Mouse (Mus musculus): ENCODE measurements around the gene Olfr1148.

Gene Olfr1148

DNA sequence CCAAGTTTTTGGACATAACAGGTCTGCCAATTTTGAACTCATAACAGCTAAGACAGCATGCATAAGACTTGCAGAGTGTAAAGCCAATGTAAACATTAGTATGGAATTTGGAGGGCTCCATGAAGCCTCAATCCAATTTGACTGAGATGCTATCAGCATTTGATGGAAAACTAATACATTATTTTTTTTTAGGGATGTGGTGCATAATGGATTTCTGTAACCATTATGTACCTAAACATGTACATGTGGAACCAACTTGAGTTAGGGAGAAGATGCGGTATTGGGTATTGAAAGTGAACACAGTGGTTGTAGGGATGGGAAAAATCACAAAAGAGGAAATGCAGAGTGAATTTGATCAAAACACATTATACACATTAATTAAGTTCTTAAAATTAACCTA, at the start of gene Olfr1148:
Olfr1148 (plus strand) TSS at position 301 of the 400 bp plus-strand sequence.
- no peak for DNase-seq

DNA sequence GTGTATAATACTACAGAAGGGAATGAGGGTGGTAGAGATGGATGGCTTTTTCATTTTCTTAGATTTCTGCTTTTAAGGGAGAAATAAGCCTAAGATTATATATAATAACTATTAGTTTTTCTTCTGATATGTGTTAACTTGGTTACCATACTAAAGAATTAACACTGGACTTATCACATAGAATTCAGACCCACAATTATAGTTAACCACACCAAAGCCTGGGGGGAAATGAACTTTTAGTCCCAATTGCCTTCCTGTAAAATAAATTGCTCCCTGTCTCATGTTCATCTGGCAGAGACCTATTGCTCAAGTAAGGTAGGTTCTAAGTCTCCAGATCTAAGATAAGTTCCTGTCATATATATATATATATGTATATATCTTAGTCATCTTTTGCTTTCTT, 30.0 kb upstream of the Olfr1148 start, which contains the start of gene Olfr1143:
Olfr1143 (plus strand) TSS at position 301 of the 400 bp plus-strand sequence.
- DNase-seq = no peak

DNA sequence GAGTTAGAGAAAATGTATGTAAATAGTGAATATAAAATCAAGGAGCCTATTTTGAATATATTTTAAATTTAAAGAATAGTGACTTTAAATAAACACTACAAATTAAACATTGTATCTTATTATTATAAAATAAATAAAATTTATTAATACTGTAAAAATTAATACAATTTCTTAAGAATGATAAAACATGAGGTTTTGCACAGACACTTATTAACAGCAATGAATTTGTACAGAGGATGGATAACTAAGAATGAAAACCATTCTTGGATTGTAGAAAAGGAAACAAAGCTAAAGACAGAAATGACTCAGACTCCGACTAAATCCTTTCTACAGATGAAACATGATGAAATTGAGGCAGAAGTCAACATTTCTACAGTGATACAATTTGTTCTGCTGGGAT, 20.8 kb upstream of the Olfr1148 start, which contains the start of gene Olfr1145:
Olfr1145 (plus strand) TSS at position 301 of the 400 bp plus-strand sequence.
- DNase-seq = no peak

DNA sequence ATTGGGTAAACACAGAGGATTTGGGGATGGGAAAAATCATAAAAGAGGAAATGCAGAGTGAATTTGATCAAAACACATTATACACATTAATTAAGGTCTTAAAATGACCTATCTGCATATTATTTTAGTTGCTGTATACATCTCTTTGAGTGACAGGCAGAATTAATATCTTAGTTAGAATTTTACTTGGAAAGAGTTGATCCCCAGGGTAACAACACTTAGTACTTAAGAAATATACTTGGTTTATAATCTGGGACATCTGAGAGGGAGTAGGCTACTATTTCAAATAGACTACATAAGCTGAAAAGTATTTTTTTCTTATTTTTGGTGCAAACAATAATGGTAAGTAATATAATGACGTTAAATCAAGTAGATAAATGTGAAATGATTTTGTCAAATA, 13.4 kb downstream of the Olfr1148 start, which contains the start of gene Olfr1150-ps1:
Olfr1150-ps1 (plus strand) TSS at position 301 of the 400 bp plus-strand sequence.
- DNase-seq = no peak

DNA sequence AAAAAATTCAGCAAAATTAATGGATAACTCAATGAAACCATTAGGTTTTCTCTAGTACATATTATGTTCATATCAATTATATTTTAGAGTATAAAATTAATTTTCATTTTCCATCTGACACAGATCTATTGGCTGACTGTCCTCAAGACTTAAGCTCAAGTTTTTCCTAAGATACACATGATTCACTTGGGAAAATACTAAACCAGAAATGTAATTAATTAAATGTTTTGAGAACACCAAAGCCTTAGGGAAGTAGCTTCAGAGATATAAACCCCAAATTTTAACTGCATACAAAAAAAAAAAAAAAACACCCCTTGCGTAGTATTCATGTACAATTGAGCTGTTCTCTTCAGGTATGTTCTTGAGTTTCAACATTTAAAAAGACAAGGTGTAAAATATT, 25.2 kb downstream of the Olfr1148 start, which contains the start of gene Olfr1151:
Olfr1151 (plus strand) TSS at position 301 of the 400 bp plus-strand sequence.
- DNase-seq = no peak

DNA sequence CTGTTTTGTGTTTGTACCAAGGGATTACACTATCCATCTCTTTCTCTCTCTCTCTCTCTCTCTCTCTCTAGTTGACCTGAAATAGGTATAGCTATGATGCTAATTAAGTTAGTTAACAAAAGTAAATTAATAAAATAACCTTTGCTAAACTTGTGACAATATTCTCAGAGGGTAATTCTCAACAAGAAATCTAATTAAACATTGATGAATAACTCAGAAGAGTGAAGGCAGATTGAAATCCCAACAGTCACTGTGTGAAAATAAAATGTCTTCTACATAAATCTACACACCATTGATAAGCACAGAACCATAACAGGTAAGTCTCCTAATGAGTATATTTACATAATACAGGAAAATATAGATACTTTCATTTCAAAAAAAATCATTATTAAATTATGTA, 35.9 kb downstream of the Olfr1148 start, which contains the start of gene Olfr1152:
Olfr1152 (plus strand) TSS at position 301 of the 400 bp plus-strand sequence.
- no peak for DNase-seq
